Mouse (Mus musculus): Measurements from ENCODE around the gene Ncam1.

- no peak for TF ChIP-seq POLR2A (IDR thresholded peaks at IDR 0.05; ENCODE audit: insufficient read depth, low read depth, low read length)
- no peak for TF ChIP-seq CTCF (IDR thresholded peaks at IDR 0.05)
Measured at GRCm38 (mm10) chr9:49618699-49619392, 179.9 kb downstream of the Ncam1 start.

Measured in heart, adult 2 months (tissue).